Mouse (Mus musculus) midbrain, postnatal 0 days (tissue): ENCODE measurements around the gene Dock3. TPM values are rescaled to one million over a fixed set of nuclear protein-coding genes. Genes with fewer than 3 reads are reported as not detected.
A peak's percentile ranks its signal among the peaks of the same experiment; 100 is the strongest.
"Not testable (repeated sequence)": the region's sequence is repeated elsewhere in the genome, so short reads cannot be mapped to it uniquely, and the experiment has no call there.

Experiments
- ATAC-seq: fragments of 200-750 bp; cut with Nextera tagmentation; 2 replicates; pipeline ENCODE4 v1.8.0; 2017; ENCODE audit warnings: moderate number of reproducible peaks, mild to moderate bottlenecking, moderate TSS enrichment, moderate library complexity; ENCODE audit not compliant: low FRiP score
- DNase-seq: peaks from one replicate; pipeline ENCODE4 v3.0.0-alpha.2; 2015; ENCODE audit warnings: low spot score
- H3K27ac ChIP-seq: fragments of 300-500 bp; sonication (generic); 2 replicates; pipeline ENCODE4 v1.5.1; 2014; ENCODE audit warnings: low read depth, mild to moderate bottlenecking, low read length, mixed read lengths
- H3K27me3 ChIP-seq: fragments of 300-500 bp; sonication (generic); 2 replicates; pipeline ENCODE4 v1.6.1; 2014; ENCODE audit warnings: low read length, control low read depth, mixed read lengths; ENCODE audit not compliant: insufficient read depth
- H3K36me3 ChIP-seq: fragments of 300-500 bp; sonication (generic); 2 replicates; pipeline ENCODE4 v1.6.1; 2014; ENCODE audit warnings: low read length, control low read depth, mixed read lengths; ENCODE audit not compliant: insufficient read depth
- H3K4me1 ChIP-seq: fragments of 300-500 bp; sonication (generic); 2 replicates; pipeline ENCODE4 v1.6.1; 2014; ENCODE audit warnings: mild to moderate bottlenecking, control low read depth, antibody characterized with exemption, low read length, mixed read lengths; ENCODE audit not compliant: insufficient read depth
- H3K4me2 ChIP-seq: fragments of 300-500 bp; sonication (generic); 2 replicates; pipeline ENCODE4 v1.6.1; 2014; ENCODE audit warnings: low read depth, mild to moderate bottlenecking, low read length, mixed read lengths; ENCODE audit not compliant: poor library complexity, severe bottlenecking
- H3K4me3 ChIP-seq: fragments of 300-500 bp; sonication (generic); 2 replicates; pipeline ENCODE4 v1.5.1; 2014; ENCODE audit warnings: low read depth, mild to moderate bottlenecking, low read length, moderate library complexity
- H3K9ac ChIP-seq: fragments of 300-500 bp; sonication (generic); replicated peaks from 2 replicates; pipeline ENCODE4 v1.6.1; 2014; ENCODE audit warnings: mild to moderate bottlenecking, low read length, moderate library complexity, mixed read lengths; ENCODE audit not compliant: poor library complexity, severe bottlenecking
- H3K9me3 ChIP-seq: fragments of 300-500 bp; sonication (generic); 2 replicates; pipeline ENCODE4 v1.6.1; 2016; ENCODE audit warnings: low read length, control low read depth
- CTCF ChIP-seq: IDR thresholded peaks from 2 replicates; pipeline ENCODE4 v1.5.1; 2016; ENCODE audit warnings: antibody characterized with exemption, mild to moderate bottlenecking
- WGBS: fragments of 180-500 bp; shearing (Covaris S2); extraction: QIAGEN DNeasy Blood & Tissue Kit; methylation state at CpG from one replicate; pipeline ENCODE4 v1.1.7; 2014; 5-methylcytosine and 5-hydroxymethylcytosine counted together
- polyA plus RNA-seq: library from polyadenylated mRNA; unstranded; fragments of >200 nt; fragmentation: Nextera tagmentation; extraction: Ambion mirVana; gene quantifications from 2 replicates; pipeline ENCODE4 v1.2.1, GENCODE M21; 2015
- total RNA-seq: library from RNA; depleted of rRNA; stranded (reverse); fragments of >200 nt; gene quantifications from 2 replicates; pipeline ENCODE4 v1.2.3, GENCODE M21; 2014

Dock3 gene
- total and polyA plus RNA-seq, 2 experiments from 2014 or later: 17.7 to 56.3 TPM

- no peak for TF ChIP-seq CTCF
- WGBS: 82% methylated on average over 4 of the region's 4 CpGs
Measured at GRCm38 (mm10) chr9:107165792-107166191, 65.9 kb downstream of the Dock3 start.

GRCm38 (mm10) chr9:107164825-107165224 lies 66.9 kb downstream of the Dock3 start:
- Histone ChIP-seq H3K4me3 (no peak overlapping the region), H3K4me2 (no peak overlapping the region), H3K4me1 (no peaks in the 10 kb centered on the region), H3K9ac (no peak overlapping the region), H3K9me3 (no peaks in the 10 kb centered on the region), H3K36me3 (no peaks in the 10 kb centered on the region), H3K27me3 (no peaks in the 10 kb centered on the region), H3K27ac (no peak overlapping the region)
- no peak for ATAC-seq
- DNase-seq: no peak
- TF ChIP-seq CTCF: peak; percentile 41; the same call in 1 of the 2 replicates
- 24% methylated on average over 3 of the region's 3 CpGs for WGBS

More at GRCm38 (mm10) chr9:107165792-107166191, 65.9 kb downstream of the Dock3 start:
- H3K9ac ChIP-seq: no peak overlapping the region
- DNase-seq (no peak), ATAC-seq (no peak)
- H3K36me3 ChIP-seq: no peaks in the 10 kb centered on the region
- H3K4me1 ChIP-seq: no peaks in the 10 kb centered on the region
- no peak overlapping the region for H3K4me3 ChIP-seq
- no peak overlapping the region for H3K4me2 ChIP-seq
- H3K27ac ChIP-seq: no peak overlapping the region
- H3K9me3 ChIP-seq: no peaks in the 10 kb centered on the region
- H3K27me3 ChIP-seq: no peaks in the 10 kb centered on the region

GRCm38 (mm10) chr9:107156388-107156787 lies 75.3 kb downstream of the Dock3 start:
- not testable (repeated sequence) for H3K9me3 ChIP-seq, H3K4me3 ChIP-seq, H3K36me3 ChIP-seq, H3K4me1 ChIP-seq, H3K27ac ChIP-seq, H3K27me3 ChIP-seq, H3K9ac ChIP-seq, DNase-seq, ATAC-seq, H3K4me2 ChIP-seq
- WGBS: 83% methylated on average over 4 of the region's 4 CpGs

- H3K27ac ChIP-seq: no peak overlapping the region
- no peak overlapping the region for H3K4me2 ChIP-seq
- H3K9me3 ChIP-seq: no peaks in the 10 kb centered on the region
- DNase-seq (no peak), ATAC-seq (no peak)
- H3K9ac ChIP-seq: no peak overlapping the region
- no peak for TF ChIP-seq CTCF
- H3K4me1 ChIP-seq: no peaks in the 10 kb centered on the region
- no peaks in the 10 kb centered on the region for H3K27me3 ChIP-seq
- H3K4me3 ChIP-seq: no peak overlapping the region
- no peaks in the 10 kb centered on the region for H3K36me3 ChIP-seq
- WGBS: 59% methylated on average over 3 of the region's 3 CpGs
Measured at GRCm38 (mm10) chr9:107112791-107113190, 118.9 kb downstream of the Dock3 start.

- 59% methylated on average over 2 of the region's 2 CpGs for WGBS
- Histone ChIP-seq H3K4me1 (no peaks in the 10 kb centered on the region), H3K4me3 (no peak overlapping the region), H3K9ac (no peak overlapping the region), H3K27me3 (no peaks in the 10 kb centered on the region), H3K36me3 (no peaks in the 10 kb centered on the region), H3K27ac (no peak overlapping the region), H3K9me3 (no peaks in the 10 kb centered on the region), H3K4me2 (no peak overlapping the region)
- no peak for TF ChIP-seq CTCF
- ATAC-seq: no peak
- DNase-seq: no peak
Measured at GRCm38 (mm10) chr9:107112056-107112455, 119.7 kb downstream of the Dock3 start.

GRCm38 (mm10) chr9:107099487-107099886 lies 132.2 kb downstream of the Dock3 start:
- Histone ChIP-seq H3K4me3 (no peak overlapping the region), H3K36me3 (no peaks in the 10 kb centered on the region), H3K9ac (no peak overlapping the region), H3K9me3 (no peaks in the 10 kb centered on the region), H3K4me2 (no peak overlapping the region), H3K27ac (no peak overlapping the region), H3K27me3 (no peaks in the 10 kb centered on the region), H3K4me1 (no peaks in the 10 kb centered on the region)
- DNase-seq (no peak), ATAC-seq (no peak)
- WGBS: 79% methylated on average over 6 of the region's 6 CpGs
- TF ChIP-seq CTCF: no peak

GRCm38 (mm10) chr9:107089451-107089850 lies 142.3 kb downstream of the Dock3 start:
- H3K27me3 ChIP-seq, H3K4me1 ChIP-seq, H3K4me3 ChIP-seq, H3K9ac ChIP-seq, H3K36me3 ChIP-seq, ATAC-seq, H3K4me2 ChIP-seq, H3K27ac ChIP-seq, H3K9me3 ChIP-seq, DNase-seq: not testable (repeated sequence)
- 76% methylated on average over 17 of the region's 17 CpGs for WGBS
